Mouse (Mus musculus) limb, embryonic 14.5 days (tissue): ENCODE measurements at regions not wholly inside any gene's neighbourhood (a gene's known extent, or its start where the extent isn't known, plus 50 kb on each side); places are given as distances from the start of the nearest gene placed in this dataset.

ENCODE experiments used
- ATAC-seq: fragments of 200-750 bp; cut with Nextera tagmentation; 2 replicates; pipeline ENCODE4 v1.8.0; 2017; ENCODE audit warnings: low read depth, moderate number of reproducible peaks, moderate TSS enrichment; ENCODE audit not compliant: low FRiP score
- DNase-seq: peaks from one replicate; pipeline ENCODE4 v3.0.0-alpha.2; 2015; ENCODE audit warnings: low spot score
- H3K27ac ChIP-seq: fragments of 300-500 bp; sonication (generic); replicated peaks from 2 replicates; pipeline ENCODE4 v1.5.1; 2014; ENCODE audit warnings: low read depth, mild to moderate bottlenecking, low read length, moderate library complexity, mixed read lengths
- H3K27me3 ChIP-seq: fragments of 300-500 bp; sonication (generic); 2 replicates; pipeline ENCODE4 v1.6.1; 2014; ENCODE audit warnings: low read length, mixed read lengths; ENCODE audit not compliant: control insufficient read depth, insufficient read depth
- H3K36me3 ChIP-seq: fragments of 300-500 bp; sonication (generic); 2 replicates; pipeline ENCODE4 v1.6.1; 2014; ENCODE audit warnings: mild to moderate bottlenecking, low read length, moderate library complexity, mixed read lengths; ENCODE audit not compliant: control insufficient read depth, insufficient read depth
- H3K4me1 ChIP-seq: fragments of 300-500 bp; sonication (generic); 2 replicates; pipeline ENCODE4 v1.6.1; 2014; ENCODE audit warnings: antibody characterized with exemption, low read length, mixed read lengths; ENCODE audit not compliant: control insufficient read depth, insufficient read depth
- H3K4me2 ChIP-seq: fragments of 300-500 bp; sonication (generic); replicated peaks from 2 replicates; pipeline ENCODE4 v1.6.1; 2014; ENCODE audit warnings: low read depth, mild to moderate bottlenecking, low read length, moderate library complexity; ENCODE audit not compliant: severe bottlenecking
- H3K4me3 ChIP-seq: fragments of 300-500 bp; sonication (generic); replicated peaks from 2 replicates; pipeline ENCODE4 v1.5.1; 2014; ENCODE audit warnings: low read length
- H3K9ac ChIP-seq: fragments of 300-500 bp; sonication (generic); 2 replicates; pipeline ENCODE4 v1.6.1; 2014; ENCODE audit warnings: mild to moderate bottlenecking, low read depth, low read length, moderate library complexity; ENCODE audit not compliant: severe bottlenecking
- H3K9me3 ChIP-seq: fragments of 300-500 bp; sonication (generic); 2 replicates; pipeline ENCODE4 v1.6.1; 2016; ENCODE audit warnings: low read length; ENCODE audit not compliant: control insufficient read depth
- POLR2A ChIP-seq: fragments of 200-500 bp; IDR thresholded peaks from 2 replicates; pipeline ENCODE4 v1.8.0; 2012; ENCODE audit warnings: inconsistent platforms, mild to moderate bottlenecking, moderate library complexity, borderline replicate concordance; ENCODE audit not compliant: insufficient read depth, insufficient read length; ENCODE audit errors: extremely low read depth
- WGBS: fragments of 180-500 bp; shearing (Covaris S2); extraction: QIAGEN DNeasy Blood & Tissue Kit; methylation state at CpG from one replicate; pipeline ENCODE4 v1.1.7; 2014; 5-methylcytosine and 5-hydroxymethylcytosine counted together

GRCm38 (mm10) chr10:122318886-122319285, 129.4 kb upstream of the Avpr1a start:
- Histone ChIP-seq H3K4me3 (no peak overlapping the region), H3K27me3 (no peaks in the 10 kb centered on the region), H3K27ac (no peak overlapping the region), H3K36me3 (no peaks in the 10 kb centered on the region), H3K4me2 (no peak overlapping the region), H3K4me1 (no peaks in the 10 kb centered on the region), H3K9ac (no peak overlapping the region), H3K9me3 (no peaks in the 10 kb centered on the region)
- no peak for TF ChIP-seq POLR2A
- ATAC-seq, result no peak
- DNase-seq, result no peak
- 71% methylated on average over 4 of the region's 4 CpGs for WGBS

GRCm38 (mm10) chr10:122310646-122311193, 137.6 kb upstream of the Avpr1a start:
- Histone ChIP-seq H3K36me3 (no peaks in the 10 kb centered on the region), H3K4me1 (no peaks in the 10 kb centered on the region), H3K9ac (no peak overlapping the region), H3K9me3 (no peaks in the 10 kb centered on the region), H3K4me3 (no peak overlapping the region), H3K27me3 (no peaks in the 10 kb centered on the region), H3K4me2 (no peak overlapping the region), H3K27ac (no peak overlapping the region)
- WGBS, result 83% methylated on average over 3 of the region's 3 CpGs
- no peak for TF ChIP-seq POLR2A
- no peak for ATAC-seq
- DNase-seq, result no peak

GRCm38 (mm10) chr10:122308691-122309090, 139.6 kb upstream of the Avpr1a start:
- TF ChIP-seq POLR2A, result no peak
- Histone ChIP-seq H3K27ac (no peak overlapping the region), H3K36me3 (no peaks in the 10 kb centered on the region), H3K27me3 (no peaks in the 10 kb centered on the region), H3K9me3 (no peaks in the 10 kb centered on the region), H3K4me2 (no peak overlapping the region), H3K4me3 (no peak overlapping the region), H3K9ac (no peak overlapping the region), H3K4me1 (no peaks in the 10 kb centered on the region)
- 86% methylated on average over 3 of the region's 3 CpGs for WGBS
- DNase-seq (no peak), ATAC-seq (no peak)

- Histone ChIP-seq H3K4me2 (no peak overlapping the region), H3K36me3 (no peaks in the 10 kb centered on the region), H3K27ac (no peak overlapping the region), H3K9me3 (no peaks in the 10 kb centered on the region), H3K4me3 (no peak overlapping the region), H3K4me1 (no peaks in the 10 kb centered on the region), H3K9ac (no peak overlapping the region), H3K27me3 (no peaks in the 10 kb centered on the region)
- TF ChIP-seq POLR2A, result no peak
- peak; percentile 47 for DNase-seq
- 0 out of 2 replicates have a peak, but pooled peaks have one; percentile 26 for ATAC-seq
- WGBS, result 38% methylated on average over 6 of the region's 6 CpGs
Observed at GRCm38 (mm10) chr10:122302259-122302658, 146.0 kb upstream of the Avpr1a start.

- 85% methylated on average over 5 of the region's 5 CpGs for whole genome bisulfite sequencing
- H3K9me3 ChIP-seq, result no peaks in the 10 kb centered on the region
- H3K9ac ChIP-seq, result no peak overlapping the region
- DNase-seq (no peak), ATAC-seq (no peak)
- H3K27me3 ChIP-seq, result no peaks in the 10 kb centered on the region
- no peak overlapping the region for H3K27ac ChIP-seq
- no peak overlapping the region for H3K4me2 ChIP-seq
- no peaks in the 10 kb centered on the region for H3K4me1 ChIP-seq
- H3K36me3 ChIP-seq, result no peaks in the 10 kb centered on the region
- TF ChIP-seq POLR2A, result no peak
- no peak overlapping the region for H3K4me3 ChIP-seq
Observed at GRCm38 (mm10) chr10:122295921-122296425, 152.3 kb upstream of the Avpr1a start.
